Mouse (Mus musculus): ENCODE results near the gene Sorcs3. TPM values are rescaled to one million over a fixed set of nuclear protein-coding genes. Genes with fewer than 3 reads are reported as not detected.

Gene Sorcs3
- total RNA-seq, 4 experiments from 2014 or later, result 0.20 TPM; not detected in 3

DNA sequence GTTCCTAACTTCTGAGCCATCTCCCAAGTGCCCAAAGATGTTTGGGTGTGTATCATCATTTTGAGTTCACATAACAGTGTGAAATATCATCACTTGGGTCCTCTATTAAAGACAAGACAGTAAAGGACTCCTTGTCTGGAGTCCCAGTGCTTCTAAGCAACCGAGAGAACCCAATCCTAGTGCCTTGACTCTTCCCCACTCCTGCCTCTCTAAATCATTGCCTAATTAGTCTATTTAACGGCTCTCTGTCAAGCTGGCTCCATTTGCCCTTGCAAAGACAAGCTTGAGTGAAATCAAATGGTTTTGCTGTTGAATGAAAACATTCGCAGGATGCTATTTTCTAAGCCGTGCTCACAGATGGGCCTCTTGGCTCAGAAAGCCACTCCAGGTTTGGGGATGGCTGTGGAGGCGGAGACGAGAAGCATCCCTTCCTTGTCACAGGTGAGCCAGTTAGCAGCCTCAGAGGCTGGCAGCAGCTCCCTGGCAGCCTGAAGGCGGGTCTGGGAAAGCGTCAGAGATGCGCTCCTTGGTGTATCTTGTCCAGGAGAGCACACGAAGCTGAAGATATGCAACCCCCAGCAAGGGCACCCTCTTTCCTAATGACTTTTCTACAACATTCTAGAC is 79.9 kb downstream of the Sorcs3 start:
- no peak for DNase-seq

DNA sequence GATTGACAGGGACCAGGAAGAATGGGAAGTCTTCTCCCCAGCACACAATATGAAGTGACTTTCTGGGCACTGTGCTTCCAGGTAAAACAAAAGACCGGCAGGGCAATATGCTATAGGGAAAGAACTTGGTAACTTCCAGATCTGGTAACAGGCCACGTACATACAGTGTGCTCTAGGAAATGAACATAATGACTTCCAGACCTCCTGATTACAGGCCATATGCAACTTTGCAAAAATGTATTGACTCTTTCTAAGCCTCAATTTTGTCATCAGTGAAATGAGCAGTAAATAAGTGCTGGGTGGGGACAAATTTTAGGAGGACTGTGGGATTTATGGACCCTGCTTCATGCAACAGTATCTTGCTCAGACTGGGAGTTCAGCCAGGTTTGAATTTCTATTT is 88.4 kb downstream of the Sorcs3 start:
- DNase-seq, result no peak

DNA sequence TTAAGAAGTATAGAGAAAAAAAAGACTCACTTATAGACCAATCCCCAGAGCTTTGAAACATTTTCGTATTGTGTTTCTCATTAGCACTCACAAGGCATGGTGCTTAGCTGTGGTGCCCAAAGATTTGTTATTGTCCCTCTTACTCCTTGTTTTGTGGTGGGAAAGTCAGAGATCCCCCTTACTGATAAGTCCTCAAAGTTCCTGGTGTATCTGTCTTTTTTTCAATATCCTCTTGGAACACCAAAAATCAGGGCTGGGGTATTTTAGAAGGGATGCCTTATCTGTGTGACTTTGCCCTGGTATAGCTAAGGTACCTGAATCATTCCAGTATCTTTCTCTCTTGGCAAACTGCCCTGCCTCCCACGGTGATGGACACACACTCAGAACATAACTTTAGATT is 92.6 kb downstream of the Sorcs3 start:
- DNase-seq, result no peak

DNA sequence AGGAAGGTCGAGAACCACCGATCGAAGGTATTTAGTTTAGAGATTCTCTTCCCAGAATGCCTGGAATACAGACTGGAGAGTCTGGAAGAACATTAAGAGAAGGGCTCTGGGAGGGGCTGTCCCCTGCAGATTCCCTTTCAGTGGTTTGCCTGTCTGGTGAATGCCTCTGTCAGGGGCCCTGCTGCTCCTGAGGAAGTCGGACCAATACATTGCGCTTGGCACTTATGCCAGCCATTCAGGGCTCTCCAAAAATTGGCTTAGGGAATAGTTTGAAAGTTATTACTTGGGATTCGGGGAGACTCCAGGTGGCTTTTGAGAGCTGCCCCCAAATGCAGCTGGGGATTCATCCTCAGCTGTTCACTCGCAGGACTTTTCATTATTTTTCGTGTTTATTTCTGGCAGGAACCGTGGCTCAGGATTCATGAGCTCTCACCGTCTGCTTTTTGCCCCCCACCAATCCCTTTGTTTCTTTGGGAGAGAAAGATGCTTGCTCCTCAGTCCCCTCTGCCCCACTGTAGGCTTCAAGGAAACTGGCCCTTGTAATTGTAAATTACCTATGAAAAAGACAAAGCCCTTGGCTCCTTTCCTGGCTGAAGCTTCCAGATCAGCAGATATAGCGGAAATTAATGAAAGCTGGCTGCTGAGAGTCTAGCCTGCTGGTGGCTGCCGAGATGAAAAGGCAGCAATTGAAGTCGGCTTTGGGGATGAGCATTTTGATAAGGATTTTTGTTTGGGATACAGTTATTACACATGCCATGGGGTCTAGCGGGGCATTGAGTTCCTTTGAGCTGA is 94.8 kb downstream of the Sorcs3 start:
- no peak for DNase-seq

DNA sequence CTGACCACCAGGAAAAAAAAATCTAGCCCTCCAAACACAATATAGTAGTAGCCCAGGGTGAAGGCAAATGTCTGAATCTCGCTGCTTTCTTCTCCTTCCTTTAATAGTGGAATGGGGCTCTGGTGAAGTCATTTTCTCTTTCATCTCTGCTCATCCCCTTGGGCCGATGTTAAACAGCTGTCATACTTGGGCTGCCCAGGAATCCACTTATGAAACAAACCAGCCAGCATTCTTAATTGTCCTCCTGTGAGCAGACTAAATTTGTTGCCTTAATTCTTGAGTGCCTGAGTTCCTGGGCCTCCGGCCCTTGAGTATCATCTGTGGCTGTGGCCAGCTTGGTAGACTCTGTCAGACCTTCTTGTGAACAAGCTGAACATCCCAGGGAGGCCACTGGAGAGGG is 95.5 kb downstream of the Sorcs3 start:
- DNase-seq, result no peak

DNA sequence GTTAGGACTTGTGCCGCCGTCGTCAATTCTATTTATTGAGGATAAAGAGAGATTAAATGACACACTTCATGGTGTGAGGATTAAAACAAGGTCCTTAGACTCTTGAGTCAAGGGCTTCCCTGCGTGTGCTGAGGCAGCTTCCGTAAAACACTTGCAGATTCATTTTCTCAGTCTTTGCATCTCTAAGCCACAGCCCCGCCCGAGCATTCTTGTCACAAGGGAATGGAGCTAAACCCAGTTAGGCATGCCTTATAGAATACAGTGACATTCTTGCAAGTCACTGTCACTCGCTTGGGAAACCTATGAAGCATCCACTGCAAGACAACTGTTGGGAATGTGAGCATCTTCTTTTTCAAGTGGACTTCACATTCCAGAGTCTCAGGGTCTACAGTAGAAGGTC is 102.5 kb downstream of the Sorcs3 start:
- DNase-seq, result no peak

DNA sequence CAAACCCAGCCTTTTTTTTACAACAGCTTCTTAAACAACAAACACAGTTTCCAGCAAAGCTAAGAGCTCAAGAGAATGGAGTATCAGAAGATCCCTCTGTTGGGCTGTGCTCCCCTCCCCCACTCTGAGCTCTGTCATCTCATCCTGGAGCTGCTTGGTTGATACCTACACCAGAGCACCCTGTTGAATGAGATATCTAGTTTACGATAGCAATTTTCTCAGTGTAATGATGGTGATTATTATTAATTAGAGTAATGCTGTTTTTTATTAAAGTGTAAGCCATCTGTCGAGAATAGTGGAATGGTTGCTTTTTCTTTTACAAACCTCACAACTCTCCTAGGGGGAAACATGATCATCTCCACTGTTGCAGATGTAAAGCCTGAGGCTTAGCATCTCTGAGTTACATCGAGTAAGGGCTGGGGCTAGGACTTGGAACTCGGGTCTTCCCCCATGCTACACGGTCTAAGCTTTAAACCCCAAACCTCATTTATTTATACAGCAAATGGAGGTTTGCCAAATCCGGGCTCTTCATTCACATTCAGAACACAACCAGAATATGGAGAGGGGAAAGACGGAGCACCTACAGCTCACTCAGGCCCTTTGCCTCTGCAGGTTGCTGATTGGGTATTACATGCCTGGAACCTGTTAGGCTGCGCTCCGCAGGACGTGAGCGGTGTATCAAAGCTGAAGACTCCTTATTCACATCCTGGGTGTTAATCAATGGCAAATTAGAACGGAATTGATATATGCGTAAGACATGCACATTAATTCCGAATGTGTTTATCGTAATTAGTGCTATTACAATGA is 103.9 kb downstream of the Sorcs3 start:
- no peak for DNase-seq

DNA sequence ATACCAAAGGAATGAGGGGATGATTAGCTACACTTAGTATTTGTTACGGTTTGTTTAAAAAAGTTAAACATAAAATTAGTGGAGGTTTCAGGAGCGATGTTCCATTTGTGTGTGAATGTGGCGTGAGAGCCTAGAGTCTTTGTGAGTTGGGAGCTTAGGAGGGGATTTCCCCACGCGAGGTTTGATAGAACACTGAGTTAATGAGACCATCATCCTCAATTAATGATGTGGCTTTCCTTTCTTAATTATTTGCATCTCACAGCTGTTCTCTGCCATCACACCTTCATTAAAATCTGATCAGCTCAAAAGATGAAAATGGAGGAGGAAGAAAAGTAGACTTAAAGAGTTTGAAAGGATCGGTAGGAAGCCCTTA is 104.5 kb downstream of the Sorcs3 start:
- no peak for DNase-seq

DNA sequence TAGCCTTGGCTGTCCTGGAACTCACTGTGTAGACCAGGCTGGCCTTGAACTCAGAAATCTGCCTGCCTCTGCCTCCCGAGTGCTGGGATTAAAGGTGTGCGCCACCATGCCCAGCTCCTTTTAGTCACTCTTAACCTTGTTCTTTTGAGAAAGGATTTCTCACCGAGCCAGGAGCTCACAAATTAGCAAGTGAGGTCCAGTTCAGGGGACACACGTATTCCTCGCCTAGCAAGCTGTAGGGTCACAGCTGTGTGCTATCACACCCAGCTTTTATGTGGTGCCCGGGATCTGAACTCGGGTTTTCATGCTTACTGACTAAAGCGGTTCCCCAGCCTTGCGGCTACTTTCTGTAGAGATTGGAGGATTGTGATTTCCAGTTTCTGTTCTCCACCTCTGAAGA is 108.0 kb downstream of the Sorcs3 start:
- DNase-seq, result no peak

DNA sequence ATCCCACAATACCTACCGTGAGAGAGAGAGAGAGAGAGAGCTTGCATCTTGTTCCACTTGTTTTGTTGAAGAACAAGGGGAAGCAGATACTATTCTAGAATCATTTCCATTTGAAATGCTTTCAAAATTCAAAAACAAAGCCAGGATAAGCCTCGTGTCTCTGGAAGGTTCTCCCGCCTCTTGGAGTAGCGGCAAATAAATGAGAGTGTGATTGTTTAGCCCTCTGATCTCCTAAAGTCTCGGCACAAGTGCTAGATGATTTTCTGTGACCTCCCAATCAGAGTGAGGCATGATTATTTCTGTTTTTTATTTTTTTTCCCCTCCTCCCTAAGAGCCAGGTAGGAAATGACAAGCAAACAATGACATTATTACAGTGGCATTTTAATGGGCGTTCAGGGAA is 121.3 kb downstream of the Sorcs3 start:
- DNase-seq, result no peak

DNA sequence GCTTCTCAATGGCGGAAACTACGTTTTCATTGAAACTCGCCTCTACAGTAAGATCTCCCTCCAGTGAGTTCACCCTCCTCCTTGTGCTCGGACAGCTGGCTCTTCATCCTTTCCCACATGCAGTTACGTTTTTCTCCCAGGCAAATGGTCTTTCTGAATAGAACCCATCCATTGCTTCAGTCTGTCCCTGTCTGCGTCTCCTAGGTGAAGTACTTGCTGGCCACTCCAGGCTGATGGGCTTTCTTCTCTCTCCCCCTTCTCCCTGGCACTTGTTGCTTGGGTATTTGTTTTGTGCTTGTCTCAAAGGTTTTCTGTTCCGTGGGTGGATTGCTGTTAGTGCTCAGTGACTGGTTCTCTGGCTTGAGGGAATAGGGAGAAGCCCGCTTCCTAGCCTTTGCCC is 122.3 kb downstream of the Sorcs3 start:
- no peak for DNase-seq

DNA sequence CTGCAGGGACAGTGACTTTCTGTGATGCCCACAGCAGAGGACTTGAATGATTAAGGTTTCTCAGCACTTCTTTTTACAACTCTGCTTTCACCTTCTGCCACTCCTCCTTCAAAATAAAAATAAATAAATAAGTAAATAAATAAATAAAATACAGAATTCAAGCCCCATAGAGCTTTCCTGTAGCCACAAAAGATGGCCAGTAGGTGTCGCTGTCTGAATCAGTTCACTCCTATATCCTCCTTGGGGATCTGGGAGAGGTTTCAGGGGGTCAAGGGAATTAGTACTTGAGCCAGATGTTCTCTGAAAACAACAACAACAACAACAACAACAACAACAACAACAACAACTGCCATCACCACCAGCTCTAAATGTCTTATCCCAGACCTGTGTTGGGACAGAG is 125.8 kb downstream of the Sorcs3 start:
- no peak for DNase-seq

DNA sequence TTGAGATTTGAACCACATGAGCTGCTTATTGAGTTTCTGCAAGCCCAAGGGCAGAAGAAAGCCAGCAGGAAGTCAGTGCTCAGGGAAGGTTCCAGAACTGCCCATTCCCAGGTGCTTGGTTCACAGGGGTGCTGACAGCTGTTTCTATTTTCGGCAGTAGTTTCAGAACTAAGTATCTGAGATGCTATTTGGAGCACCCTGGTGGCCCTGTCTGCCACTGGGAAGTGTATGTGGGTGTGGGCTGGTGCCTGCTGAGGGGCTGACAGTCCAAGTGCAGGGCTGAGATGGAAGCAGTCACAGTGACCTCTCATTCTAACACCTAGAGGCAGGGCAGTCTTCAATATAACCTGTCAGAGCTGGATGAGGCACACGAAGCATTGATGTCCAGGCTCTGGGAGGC is 127.3 kb downstream of the Sorcs3 start:
- no peak for DNase-seq

DNA sequence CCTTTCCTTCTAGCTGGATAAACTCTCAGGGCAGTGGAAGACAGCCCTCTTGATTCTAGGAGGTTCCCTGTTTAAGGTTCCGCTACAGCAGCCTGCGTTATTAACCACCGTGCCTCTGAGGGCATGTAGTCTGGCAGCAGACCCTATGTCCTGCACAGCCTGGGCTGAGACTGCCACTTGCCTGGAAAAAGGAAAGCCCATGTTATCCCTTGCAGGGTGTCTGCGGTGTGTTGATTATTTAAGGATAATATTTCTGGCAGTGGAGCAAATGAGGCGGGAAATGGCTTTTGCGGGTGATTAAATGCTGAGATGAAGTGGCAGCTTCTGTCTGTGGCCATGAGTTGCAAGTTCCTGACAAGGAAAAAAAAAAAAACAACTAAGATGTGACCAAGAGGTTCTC is 131.6 kb downstream of the Sorcs3 start:
- DNase-seq, result no peak

DNA sequence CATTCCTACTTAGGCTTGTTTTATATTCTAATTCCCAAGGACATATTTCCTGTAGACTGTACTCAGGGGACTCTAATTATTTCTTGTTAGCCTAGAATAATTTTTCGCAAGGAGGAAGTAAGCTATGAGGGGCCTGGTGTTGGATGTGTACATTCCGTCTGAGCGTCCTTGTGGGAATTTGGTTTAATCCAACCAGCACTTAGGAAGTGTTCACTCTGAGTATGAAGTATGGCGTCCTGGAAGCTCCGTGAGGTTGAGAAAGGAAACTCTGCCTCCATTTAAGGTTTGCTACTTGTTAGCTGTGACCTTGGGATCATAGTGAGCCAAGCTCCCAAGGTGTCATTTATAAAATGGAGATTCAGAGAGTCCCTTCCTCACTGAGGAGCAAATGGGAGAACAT is 132.3 kb downstream of the Sorcs3 start:
- no peak for DNase-seq

DNA sequence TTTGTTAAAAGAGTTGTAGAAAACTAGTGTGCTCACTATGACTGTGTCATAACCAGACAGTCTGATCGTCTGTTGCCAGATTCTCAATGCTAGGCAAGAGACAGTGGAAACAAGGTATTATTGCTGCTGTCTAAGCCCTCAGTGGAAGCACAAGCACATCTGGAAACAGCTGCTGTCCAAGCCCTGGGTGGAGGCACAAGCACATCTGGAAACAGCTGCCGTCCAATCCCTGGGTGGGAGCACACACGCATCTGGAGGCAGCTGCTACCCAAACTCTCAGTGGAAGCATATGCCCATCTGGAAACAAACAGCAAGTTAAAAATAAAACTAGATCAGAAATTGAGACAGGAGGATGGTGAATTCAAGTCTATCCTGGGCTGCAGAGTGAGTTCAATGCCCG is 136.9 kb downstream of the Sorcs3 start:
- DNase-seq, result no peak

DNA sequence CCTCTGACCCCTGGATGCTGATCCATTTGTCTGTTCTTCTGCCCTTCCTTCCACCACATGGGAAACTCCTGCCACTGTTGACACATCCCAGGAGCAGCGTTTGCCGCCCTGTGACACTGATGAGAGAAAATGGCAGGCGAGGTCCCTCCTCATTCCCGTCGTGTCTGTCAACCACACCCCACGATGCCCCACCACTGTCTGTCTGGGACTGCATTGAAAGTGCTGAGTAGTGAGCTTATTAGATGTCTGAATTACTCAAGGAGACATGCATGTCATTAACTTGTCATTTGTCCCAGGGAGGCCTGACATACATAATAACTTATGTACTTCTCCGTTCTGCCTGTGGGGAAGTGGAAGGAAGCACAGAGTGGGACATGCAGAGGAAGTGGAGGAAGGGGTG is 137.6 kb downstream of the Sorcs3 start:
- no peak for DNase-seq

DNA sequence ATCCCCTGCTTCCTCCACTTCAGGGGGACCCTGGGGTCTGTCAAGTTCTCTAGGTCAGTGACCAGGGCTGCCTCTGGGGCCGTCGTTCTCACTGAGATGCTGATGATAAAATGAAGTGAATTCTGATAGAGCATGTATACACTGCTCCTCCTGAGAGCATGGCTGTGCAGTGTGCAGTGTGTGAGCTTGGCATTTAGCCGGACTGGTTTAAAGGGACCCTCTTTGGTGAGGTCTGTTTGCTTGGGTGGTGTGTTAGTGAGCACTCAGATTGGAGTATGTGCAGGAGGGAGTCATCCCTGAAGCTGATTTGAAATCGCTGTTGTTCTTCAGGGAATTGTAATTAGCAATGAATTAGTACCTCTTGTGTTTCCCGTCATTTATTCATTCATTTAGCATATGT is 141.3 kb downstream of the Sorcs3 start:
- DNase-seq, result no peak

DNA sequence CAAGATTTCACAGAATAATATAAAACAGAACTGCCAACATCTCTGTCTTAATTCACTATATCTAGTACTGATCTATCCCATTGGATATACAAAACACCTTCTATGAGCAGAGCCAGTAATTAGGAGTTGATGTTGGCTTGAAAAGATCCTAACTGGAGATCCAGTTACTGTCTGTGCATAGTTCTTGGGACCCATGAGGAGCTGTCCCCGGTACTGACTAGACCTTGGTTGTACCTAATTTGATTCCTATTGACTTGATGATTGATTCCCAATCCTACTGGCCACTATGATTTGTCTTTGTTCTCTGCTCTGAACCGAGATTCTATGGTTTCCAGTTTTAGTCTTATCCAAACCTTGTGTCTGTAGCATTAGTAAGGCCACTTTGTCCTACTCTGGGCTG is 151.0 kb downstream of the Sorcs3 start:
- DNase-seq, result no peak

DNA sequence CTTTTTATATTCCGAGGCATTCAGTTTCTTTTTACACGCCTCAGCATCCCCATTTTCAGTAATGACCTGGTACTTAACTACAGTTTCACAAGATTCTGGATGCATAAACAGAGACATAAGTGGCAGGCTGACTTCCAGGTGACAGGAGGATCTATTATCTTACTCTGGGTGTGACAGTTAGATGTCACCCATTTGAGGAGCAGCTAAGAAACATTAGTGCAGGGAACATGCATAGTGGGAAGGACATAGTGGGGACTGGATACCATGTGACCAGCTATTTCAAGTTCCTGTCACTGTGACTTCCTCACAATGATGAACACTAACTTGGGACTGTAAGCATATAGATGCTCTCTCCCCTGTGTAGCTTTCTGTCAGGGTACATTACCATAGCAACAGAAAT is 156.3 kb downstream of the Sorcs3 start:
- DNase-seq, result no peak

DNA sequence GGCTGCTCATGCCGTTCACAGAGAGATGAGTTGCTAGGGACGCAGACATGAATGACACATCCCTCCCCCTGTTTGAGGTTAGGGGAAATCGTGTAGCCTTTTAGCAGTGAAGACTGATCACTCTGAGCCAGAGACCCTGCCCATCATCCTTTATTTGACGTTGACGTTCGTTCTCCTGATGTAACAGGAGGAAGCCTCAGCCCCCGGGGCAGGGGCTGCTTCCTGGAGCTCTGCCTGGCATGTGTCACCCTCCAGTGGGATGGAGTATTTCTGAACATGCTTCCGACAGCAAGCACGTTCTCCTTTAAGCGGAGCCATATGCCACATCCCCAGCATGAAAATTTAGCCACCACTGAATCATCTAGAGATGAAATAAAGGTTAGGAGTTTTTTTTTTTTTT is 162.2 kb downstream of the Sorcs3 start:
- no peak for DNase-seq

DNA sequence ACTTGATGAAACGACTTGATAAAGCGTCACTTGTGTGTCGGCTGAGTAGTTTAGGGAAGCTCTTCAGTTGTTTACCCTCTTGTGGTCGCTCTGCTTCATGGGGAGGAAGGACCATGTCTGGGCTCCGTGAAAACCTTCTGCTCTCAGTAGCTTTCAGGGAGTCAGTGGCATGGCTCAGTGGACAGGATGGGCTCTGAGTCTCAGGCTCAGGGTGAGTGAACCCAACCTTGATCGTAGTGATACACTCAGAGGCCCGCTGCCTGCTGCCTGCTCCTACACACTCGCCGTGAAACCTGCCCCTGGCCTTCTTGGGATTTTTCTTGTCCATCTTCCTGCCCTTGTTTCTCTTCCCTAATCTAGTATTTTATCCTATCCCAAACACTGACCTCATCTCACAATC is 166.0 kb downstream of the Sorcs3 start:
- no peak for DNase-seq

DNA sequence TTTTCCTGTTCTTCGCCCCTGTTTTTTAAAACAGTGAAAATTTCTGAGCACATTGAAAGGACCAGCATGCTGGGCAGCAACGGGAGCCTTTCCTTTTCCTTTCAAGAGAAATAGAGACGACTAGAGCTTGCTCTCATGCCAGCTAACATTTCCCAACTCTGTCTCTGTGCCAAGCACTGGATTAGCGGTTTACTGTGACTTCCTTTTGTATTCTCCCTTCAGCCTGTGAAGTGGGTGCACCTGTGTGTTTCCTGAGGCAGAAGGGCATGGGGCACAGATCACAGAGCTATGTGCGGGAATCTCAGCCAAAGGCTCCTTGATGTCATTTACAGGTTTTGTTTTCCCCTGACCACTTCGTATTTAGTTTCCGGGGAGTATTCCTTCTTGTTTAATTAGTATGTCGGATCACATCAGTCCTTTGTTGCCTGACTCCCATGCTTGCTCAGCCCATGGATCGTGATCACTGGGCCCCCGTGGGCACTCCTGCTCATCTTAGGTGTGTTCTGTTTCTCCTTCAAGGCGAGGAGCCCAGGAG is 172.2 kb downstream of the Sorcs3 start:
- DNase-seq, result no peak

DNA sequence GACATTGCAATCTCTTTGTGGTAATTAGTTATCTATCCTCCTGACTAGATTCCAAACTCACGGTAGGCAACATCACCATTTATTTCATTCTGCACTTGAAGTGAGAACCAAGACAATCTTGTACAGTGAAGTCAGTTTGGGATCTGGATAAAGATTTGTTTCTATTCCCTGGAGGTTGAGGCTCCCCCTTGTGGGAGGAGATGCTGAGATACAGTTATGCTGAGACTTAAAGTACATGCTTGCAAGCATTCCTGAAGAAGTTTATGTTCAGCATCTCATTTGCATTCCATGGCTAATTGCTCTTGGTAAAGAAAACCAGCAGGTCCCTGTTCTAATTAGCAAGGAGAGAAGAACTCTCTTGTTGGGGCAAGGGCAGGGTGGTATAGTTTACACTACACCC is 185.7 kb downstream of the Sorcs3 start:
- DNase-seq, result no peak
